Mouse (Mus musculus) brain, embryonic 14.5 days (tissue): ENCODE data around the gene Plekha4. TPM values are rescaled to one million over a fixed set of nuclear protein-coding genes. Genes with fewer than 3 reads are reported as not detected.

Experiments
- DNase-seq: peaks from one replicate; pipeline ENCODE4 v3.0.0-alpha.2; 2011; ENCODE audit warnings: low read depth
- CTCF ChIP-seq: fragments of 200-500 bp; IDR thresholded peaks from 2 replicates; pipeline ENCODE4 v1.5.1; 2012; ENCODE audit warnings: inconsistent platforms, mild to moderate bottlenecking, moderate library complexity, borderline replicate concordance; ENCODE audit not compliant: insufficient read depth, insufficient read length; ENCODE audit errors: extremely low read depth
- POLR2A ChIP-seq: fragments of 200-500 bp; IDR thresholded peaks from 2 replicates; pipeline ENCODE4 v1.6.1; 2012; ENCODE audit warnings: mild to moderate bottlenecking, inconsistent platforms, borderline replicate concordance; ENCODE audit not compliant: poor library complexity, insufficient read depth, insufficient read length, severe bottlenecking; ENCODE audit errors: extremely low read depth
- polyA plus RNA-seq: library from polyadenylated mRNA; depleted of rRNA; stranded (reverse); fragments of >200 nt; gene quantifications from 2 replicates; pipeline ENCODE4 v1.2.3, GENCODE M21; 2012

Plekha4 gene
- polyA plus RNA-seq, 1 experiment: 3.6 TPM

GRCm38 (mm10) chr7:45550821-45551511 is 24.8 kb downstream of the Plekha4 start:
- TF ChIP-seq POLR2A: no peak
- TF ChIP-seq CTCF: no peak
- no peak for DNase-seq

GRCm38 (mm10) chr7:45551512-45551883 is 25.4 kb downstream of the Plekha4 start:
- DNase-seq: no peak

GRCm38 (mm10) chr7:45553519-45553918 is 27.4 kb downstream of the Plekha4 start:
- TF ChIP-seq POLR2A (no peak), CTCF (no peak)
- no peak for DNase-seq

More at GRCm38 (mm10) chr7:45551512-45551883, 25.4 kb downstream of the Plekha4 start:
- no peak for TF ChIP-seq POLR2A
- TF ChIP-seq CTCF: no peak

- TF ChIP-seq CTCF (no peak), POLR2A (no peak)
Measured at GRCm38 (mm10) chr7:45553990-45554389, 27.9 kb downstream of the Plekha4 start.

GRCm38 (mm10) chr7:45554744-45555143 is 28.6 kb downstream of the Plekha4 start, which contains the start of gene Hsd17b14:
Hsd17b14 (plus strand) TSS chr7:45554893.
- no peak for TF ChIP-seq POLR2A
- TF ChIP-seq CTCF: no peak
- no peak for DNase-seq

More at GRCm38 (mm10) chr7:45553990-45554389, 27.9 kb downstream of the Plekha4 start:
- no peak for DNase-seq

- TF ChIP-seq POLR2A (no peak), CTCF (peak; percentile 84)
- DNase-seq: peak; percentile 81
Measured at GRCm38 (mm10) chr7:45555787-45556186, 29.7 kb downstream of the Plekha4 start.

GRCm38 (mm10) chr7:45558907-45559306 is 32.8 kb downstream of the Plekha4 start:
- no peak for DNase-seq
- TF ChIP-seq CTCF (no peak), POLR2A (no peak)

- DNase-seq: no peak
- TF ChIP-seq POLR2A (no peak), CTCF (no peak)
Measured at GRCm38 (mm10) chr7:45560241-45560640, 34.1 kb downstream of the Plekha4 start.

GRCm38 (mm10) chr7:45560843-45561623 is 34.9 kb downstream of the Plekha4 start:
- TF ChIP-seq CTCF (peak; percentile 90), POLR2A (no peak)
- DNase-seq: peak; percentile 82

GRCm38 (mm10) chr7:45561624-45562520 is 35.7 kb downstream of the Plekha4 start:
- DNase-seq: no peak
- TF ChIP-seq POLR2A: no peak
- TF ChIP-seq CTCF: no peak

GRCm38 (mm10) chr7:45564811-45565210 is 38.7 kb downstream of the Plekha4 start:
- TF ChIP-seq POLR2A (no peak), CTCF (no peak)
- DNase-seq: no peak
